In the genomic region with DNA sequence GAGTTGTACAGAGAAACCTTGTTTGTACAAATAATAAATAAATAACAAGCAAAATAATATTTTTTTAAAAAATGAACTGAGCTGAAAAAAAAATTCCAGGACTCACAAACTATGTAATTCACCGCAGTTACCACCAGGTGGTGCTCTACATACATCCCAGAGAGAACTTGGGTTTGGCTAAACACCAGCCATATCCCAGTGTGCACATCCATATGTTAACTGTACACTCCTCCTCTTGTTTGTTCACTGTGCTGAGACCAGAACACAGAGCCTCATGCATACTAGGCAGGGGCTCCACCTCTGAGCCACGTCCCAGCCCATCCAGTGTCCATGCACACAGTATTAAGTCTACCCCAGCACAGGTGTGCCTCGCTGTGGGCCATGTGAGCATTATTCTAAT, we compare ENCODE assay signal across 8 mouse cellular contexts. TPM values are rescaled to one million over a fixed set of nuclear protein-coding genes. Genes with fewer than 3 reads are reported as not detected.
DNase-seq lines count a peak whose midpoint lies in the region; ATAC-seq and TF ChIP-seq lines count a peak whose summit lies in the region.

No protein-coding gene starts in this region.

- peaks cover 14% of the 10 kb centered on the region for H3K4me1 ChIP-seq in G1E (ENCODE audit: insufficient read depth, low read depth, low read length)
- H3K4me1 ChIP-seq in hindbrain, embryonic 16.5 days (ENCODE audit: control insufficient read depth, insufficient read depth, low read depth, low read length), result no peaks in the 10 kb centered on the region
- no peaks in the 10 kb centered on the region for H3K4me1 ChIP-seq in midbrain, embryonic 15.5 days

- H3K27me3 ChIP-seq in G1E (ENCODE audit: insufficient read depth, low read length), result no peaks in the 10 kb centered on the region
- no peaks in the 10 kb centered on the region for H3K27me3 ChIP-seq in hindbrain, embryonic 16.5 days (replicated peaks; ENCODE audit: control insufficient read depth, insufficient read depth, low read length)
- no peaks in the 10 kb centered on the region for H3K27me3 ChIP-seq in midbrain, embryonic 15.5 days (replicated peaks)

- peak; percentile 73 for TF ChIP-seq CTCF in G1E (IDR thresholded peaks at IDR 0.05; ENCODE audit: low read depth, low read length)

- no peak overlapping the region for H3K9ac ChIP-seq in hindbrain, embryonic 16.5 days (ENCODE audit: low read depth, low read length)
- no peak overlapping the region for H3K9ac ChIP-seq in midbrain, embryonic 15.5 days

- H3K27ac ChIP-seq in hindbrain, embryonic 16.5 days (ENCODE audit: low read depth, low read length), result no peak overlapping the region
- H3K27ac ChIP-seq in midbrain, embryonic 15.5 days, result no peak overlapping the region

- 53% methylated on average over 3 of the region's 3 CpGs for WGBS in hindbrain, embryonic 16.5 days
- WGBS in midbrain, embryonic 15.5 days, result 59% methylated on average over 3 of the region's 3 CpGs

- intact Hi-C loops in left cerebral cortex, postnatal 4 days (cut with DNase I), result loop anchor here (10.0 kb wide), 1 partner anchor 149 kb away; a partner anchor contains a TSS

- no peak overlapping the region for H3K4me2 ChIP-seq in hindbrain, embryonic 16.5 days (ENCODE audit: low read length)
- no peak overlapping the region for H3K4me2 ChIP-seq in midbrain, embryonic 15.5 days

- ATAC-seq in G1E (ENCODE audit: extremely low read depth, insufficient number of reproducible peaks, low FRiP score, poor library complexity, severe bottlenecking), result no peak; the same call in 1 of the 2 replicates
- peak; percentile 68 for ATAC-seq in common myeloid progenitor, adult 5-6 weeks (replicated peaks; ENCODE audit: low read depth, poor library complexity, severe bottlenecking)
- ATAC-seq in hindbrain, embryonic 16.5 days, result peak; percentile 41
- peak; percentile 70 for ATAC-seq in midbrain, embryonic 15.5 days (replicated peaks)

- H3K9me3 ChIP-seq in G1E (replicated peaks), result no peaks in the 10 kb centered on the region
- H3K9me3 ChIP-seq in hindbrain, embryonic 16.5 days (ENCODE audit: control insufficient read depth, low read length), result no peaks in the 10 kb centered on the region
- no peaks in the 10 kb centered on the region for H3K9me3 ChIP-seq in midbrain, embryonic 15.5 days

- no peak overlapping the region for H3K4me3 ChIP-seq in G1E (ENCODE audit: low read depth, low read length)
- H3K4me3 ChIP-seq in hindbrain, embryonic 16.5 days (ENCODE audit: low read length), result no peak overlapping the region
- no peak overlapping the region for H3K4me3 ChIP-seq in midbrain, embryonic 15.5 days

- peak; percentile 48 for DNase-seq in gastrocnemius, postnatal 10 days
- DNase-seq in gastrocnemius, postnatal 25 days, result no peak
- DNase-seq in G1E (ENCODE audit: low spot score), result no peak
- DNase-seq in left cerebral cortex, postnatal 4 days, result peak; percentile 57
- peak; percentile 17 to 64 for DNase-seq in thymus, postnatal 10 days (ENCODE audit: low spot score in 2 of 2)

- H3K36me3 ChIP-seq in G1E (replicated peaks), result peaks cover 89% of the 10 kb centered on the region
- H3K36me3 ChIP-seq in hindbrain, embryonic 16.5 days (ENCODE audit: control insufficient read depth, insufficient read depth, low read length), result peaks cover 45% of the 10 kb centered on the region
- peaks cover 32% of the 10 kb centered on the region for H3K36me3 ChIP-seq in midbrain, embryonic 15.5 days (replicated peaks)

RNA-seq across cellular contexts. Expression of a gene that starts 7.9 kb away (rescaled TPM):
- total RNA-seq in gastrocnemius, postnatal 10 days (2021), result 10 to 100 TPM; 65.4 to 71.9 TPM
- total RNA-seq in gastrocnemius, postnatal 25 days (2021), result 10 to 100 TPM; 52.5 to 56.7 TPM
- total RNA-seq in G1E (2014; fragmentation: Nextera tagmentation) (67.8 and 71.1 TPM in 2 replicates), G1E (2017) (97.6 and 127 TPM in 2 replicates)
- 373 and 405 TPM in 2 replicates for polyA plus RNA-seq in G1E (2012)
- total RNA-seq in common myeloid progenitor, adult 5-6 weeks (2017), result 70.4 and 72.4 TPM in 2 replicates
- 447 and 505 TPM in 2 replicates for polyA plus RNA-seq in hindbrain, embryonic 16.5 days (2015; fragmentation: Nextera tagmentation; extraction: Ambion mirVana)
- total RNA-seq in left cerebral cortex, postnatal 4 days (2021), result 100 to 1,000 TPM; 317 TPM
- 452 and 465 TPM in 2 replicates for polyA plus RNA-seq in midbrain, embryonic 15.5 days (2015; fragmentation: Nextera tagmentation; extraction: Ambion mirVana)

RNA-seq across cellular contexts. Expression of a gene that starts 24.4 kb away (rescaled TPM):
- not detected for total RNA-seq in gastrocnemius, postnatal 10 days (2021)
- total RNA-seq in gastrocnemius, postnatal 25 days (2021), result not detected
- not detected in 2 replicates for total RNA-seq in G1E (2014; fragmentation: Nextera tagmentation)
- total RNA-seq in G1E (2017), result 0.06 and 0.49 TPM in 2 replicates
- polyA plus RNA-seq in G1E (2012), result not detected in 2 replicates
- not detected in 2 replicates for total RNA-seq in common myeloid progenitor, adult 5-6 weeks (2017)
- 0.33 and 0.51 TPM in 2 replicates for polyA plus RNA-seq in hindbrain, embryonic 16.5 days (2015; fragmentation: Nextera tagmentation; extraction: Ambion mirVana)
- not detected for total RNA-seq in left cerebral cortex, postnatal 4 days (2021)
- 0.17 and 0.19 TPM in 2 replicates for polyA plus RNA-seq in midbrain, embryonic 15.5 days (2015; fragmentation: Nextera tagmentation; extraction: Ambion mirVana)

RNA-seq across cellular contexts. Expression of a gene that starts 35.0 kb away (rescaled TPM):
- total RNA-seq in gastrocnemius, postnatal 10 days (2021), result 10 to 100 TPM; 32.5 to 34.9 TPM
- total RNA-seq in gastrocnemius, postnatal 25 days (2021), result 10 to 100 TPM; 14.2 to 47.4 TPM
- 18.8 and 61.2 TPM in 2 replicates for total RNA-seq in G1E (2014; fragmentation: Nextera tagmentation)
- total RNA-seq in G1E (2017), result 5.9 and 7.1 TPM in 2 replicates
- polyA plus RNA-seq in G1E (2012), result 13.9 and 14.7 TPM in 2 replicates
- 30.6 and 51.4 TPM in 2 replicates for total RNA-seq in common myeloid progenitor, adult 5-6 weeks (2017)
- polyA plus RNA-seq in hindbrain, embryonic 16.5 days (2015; fragmentation: Nextera tagmentation; extraction: Ambion mirVana), result 9.6 and 11.5 TPM in 2 replicates
- total RNA-seq in left cerebral cortex, postnatal 4 days (2021), result 1 to 10 TPM; 8.8 TPM
- polyA plus RNA-seq in midbrain, embryonic 15.5 days (2015; fragmentation: Nextera tagmentation; extraction: Ambion mirVana), result 12.4 and 14.3 TPM in 2 replicates

Comparison
In these comparisons a context has a peak if more than half of its experiments do, and no peak if none do; other contexts are left out.
1. DNase-seq: peak in gastrocnemius, postnatal 10 days (single experiment), left cerebral cortex, postnatal 4 days (single experiment) and thymus, postnatal 10 days (2 of 2); none in gastrocnemius, postnatal 25 days (single experiment) and G1E (single experiment).